Mouse (Mus musculus) brain, embryonic 14.5 days (tissue): ENCODE data around the gene Coch.

Experiments used
- CTCF ChIP-seq: fragments of 200-500 bp; IDR thresholded peaks from 2 replicates; pipeline ENCODE4 v1.5.1; 2012; ENCODE audit warnings: inconsistent platforms, mild to moderate bottlenecking, moderate library complexity, borderline replicate concordance; ENCODE audit not compliant: insufficient read depth, insufficient read length; ENCODE audit errors: extremely low read depth
- POLR2A ChIP-seq: fragments of 200-500 bp; IDR thresholded peaks from 2 replicates; pipeline ENCODE4 v1.6.1; 2012; ENCODE audit warnings: mild to moderate bottlenecking, inconsistent platforms, borderline replicate concordance; ENCODE audit not compliant: poor library complexity, insufficient read depth, insufficient read length, severe bottlenecking; ENCODE audit errors: extremely low read depth

GRCm38 (mm10) chr12:51593229-51594029, at the start of gene Coch:
- TF ChIP-seq POLR2A, result no peak
- TF ChIP-seq CTCF, result no peak
